Mouse (Mus musculus) C2C12 (cell line): Measurements from ENCODE around the gene Agtrap. TPM values are rescaled to one million over a fixed set of nuclear protein-coding genes. Genes with fewer than 3 reads are reported as not detected.

ENCODE experiments used
- H3K27me3 ChIP-seq: one replicate; pipeline ENCODE4 v1.6.1; 2011; ENCODE audit not compliant: control insufficient read depth, insufficient read depth, insufficient read length
- H3K36me3 ChIP-seq: one replicate; pipeline ENCODE4 v1.6.1; 2011; ENCODE audit not compliant: control insufficient read depth, insufficient read depth
- H3K4me3 ChIP-seq: one replicate; pipeline ENCODE4 v1.5.1; 2011; ENCODE audit warnings: mild to moderate bottlenecking, control low read depth; ENCODE audit not compliant: poor library complexity, insufficient read depth, severe bottlenecking
- H3K79me2 ChIP-seq: one replicate; pipeline ENCODE4 v1.6.1; 2011; ENCODE audit not compliant: control insufficient read depth, insufficient read depth
- H3K79me3 ChIP-seq: one replicate; pipeline ENCODE4 v1.6.1; 2011; ENCODE audit warnings: low read depth, control low read depth
- H3ac ChIP-seq: one replicate; pipeline ENCODE3; 2011; ENCODE audit warnings: low read depth; ENCODE audit not compliant: control insufficient read depth, insufficient read length
- CEBPB ChIP-seq: IDR thresholded peaks from one replicate; pipeline ENCODE4 v1.6.1; 2011; ENCODE audit warnings: low read depth, mild to moderate bottlenecking, control low read depth, moderate library complexity
- CTCF ChIP-seq: IDR thresholded peaks from one replicate; pipeline ENCODE4 v1.5.1; 2011; ENCODE audit not compliant: control insufficient read depth, insufficient read depth, insufficient read length
- FOSL1 ChIP-seq: IDR thresholded peaks from one replicate; pipeline ENCODE4 v1.8.0; 2011; ENCODE audit warnings: mild to moderate bottlenecking, low read length; ENCODE audit not compliant: poor library complexity, insufficient read depth, severe bottlenecking
- MAX ChIP-seq: IDR thresholded peaks from one replicate; pipeline ENCODE4 v1.6.1; 2011; ENCODE audit warnings: mild to moderate bottlenecking, control low read depth
- MYOD1 ChIP-seq: IDR thresholded peaks from one replicate; pipeline ENCODE4 v1.6.1; 2011; ENCODE audit warnings: low read depth; ENCODE audit not compliant: control insufficient read depth, insufficient read length
- MYOG ChIP-seq: IDR thresholded peaks from one replicate; pipeline ENCODE4 v1.6.1; 2011; ENCODE audit not compliant: control insufficient read depth, insufficient read length; ENCODE audit errors: extremely low read depth
- USF1 ChIP-seq: IDR thresholded peaks from one replicate; pipeline ENCODE4 v1.6.1; 2011; ENCODE audit warnings: low read depth, mild to moderate bottlenecking, control low read depth, moderate library complexity
- polyA plus RNA-seq: library from polyadenylated mRNA; unstranded; fragments of >200 nt; fragmentation: generic; extraction: Trizol; gene quantifications from one replicate; pipeline ENCODE4 v1.2.1, GENCODE M21; 2012; ENCODE audit warnings: missing spikeins

Gene Agtrap
- polyA plus RNA-seq, 1 experiment: 8.2 TPM

- TF ChIP-seq MYOD1 (no peak), MAX (no peak), FOSL1 (no peak)
- Histone ChIP-seq H3K79me2 (no peaks in the 10 kb centered on the region), H3K79me3 (no peaks in the 10 kb centered on the region), H3K27me3 (no peaks in the 10 kb centered on the region), H3K36me3 (no peaks in the 10 kb centered on the region), H3K4me3 (no peak overlapping the region), H3ac (no peak overlapping the region)
Measured at GRCm38 (mm10) chr4:148071508-148071907, 16.3 kb downstream of the Agtrap start.

- no peaks in the 10 kb centered on the region for H3K79me2 ChIP-seq
- H3K27me3 ChIP-seq: no peaks in the 10 kb centered on the region
- no peak for TF ChIP-seq CTCF
- TF ChIP-seq MYOG: no peak
- TF ChIP-seq USF1: no peak
- no peak for TF ChIP-seq MAX
- TF ChIP-seq MYOD1: no peak
- H3K79me3 ChIP-seq: no peaks in the 10 kb centered on the region
- H3K4me3 ChIP-seq: no peak overlapping the region
- no peak overlapping the region for H3ac ChIP-seq
- no peaks in the 10 kb centered on the region for H3K36me3 ChIP-seq
Measured at GRCm38 (mm10) chr4:148069602-148070218, 18.1 kb downstream of the Agtrap start.

- Histone ChIP-seq H3K4me3 (no peak overlapping the region), H3K79me2 (no peaks in the 10 kb centered on the region), H3K36me3 (no peaks in the 10 kb centered on the region), H3K79me3 (no peaks in the 10 kb centered on the region), H3ac (no peak overlapping the region), H3K27me3 (no peaks in the 10 kb centered on the region)
- TF ChIP-seq CEBPB (peak; percentile 77), MYOG (no peak), MAX (no peak), CTCF (no peak), USF1 (no peak), FOSL1 (no peak)
Measured at GRCm38 (mm10) chr4:148067346-148067745, 20.5 kb downstream of the Agtrap start.

- Histone ChIP-seq H3K79me3 (no peaks in the 10 kb centered on the region), H3K79me2 (no peaks in the 10 kb centered on the region), H3K27me3 (no peaks in the 10 kb centered on the region), H3ac (no peak overlapping the region), H3K36me3 (no peaks in the 10 kb centered on the region), H3K4me3 (no peak overlapping the region)
- TF ChIP-seq CTCF (no peak), MAX (peak; percentile 21)
Measured at GRCm38 (mm10) chr4:148066401-148066744, 21.5 kb downstream of the Agtrap start.

- no peak overlapping the region for H3K4me3 ChIP-seq
- H3K79me3 ChIP-seq: no peaks in the 10 kb centered on the region
- H3K79me2 ChIP-seq: no peaks in the 10 kb centered on the region
- no peaks in the 10 kb centered on the region for H3K36me3 ChIP-seq
- H3ac ChIP-seq: no peak overlapping the region
- TF ChIP-seq MAX (no peak), MYOG (no peak)
- no peaks in the 10 kb centered on the region for H3K27me3 ChIP-seq
Measured at GRCm38 (mm10) chr4:148065702-148066400, 22.0 kb downstream of the Agtrap start.

GRCm38 (mm10) chr4:148061086-148061480 lies 26.7 kb downstream of the Agtrap start:
- Histone ChIP-seq H3K36me3 (peaks cover 16% of the 10 kb centered on the region), H3K27me3 (no peaks in the 10 kb centered on the region), H3K79me2 (no peaks in the 10 kb centered on the region), H3K4me3 (no peak overlapping the region), H3ac (no peak overlapping the region), H3K79me3 (no peaks in the 10 kb centered on the region)
- no peak for TF ChIP-seq MAX
- no peak for TF ChIP-seq CEBPB
- TF ChIP-seq USF1: no peak
- no peak for TF ChIP-seq MYOD1
- TF ChIP-seq CTCF: no peak
- no peak for TF ChIP-seq MYOG
- TF ChIP-seq FOSL1: no peak
